Mouse (Mus musculus) layer of hippocampus, adult 9-11 months (tissue): Measurements from ENCODE around the gene Stk26.

Experiments used
- DNase-seq: peaks from one replicate; pipeline ENCODE4 v3.0.0; 2022

The Stk26 gene

GRCm38 (mm10) chrX:50840847-50841560 is at the start of gene Stk26:
TSS of gene Stk26 (plus strand) at chrX:50841047.
- peak; percentile 24 for DNase-seq

- no peak for DNase-seq
Measured at GRCm38 (mm10) chrX:50793005-50793680, 47.7 kb upstream of the Stk26 start.

GRCm38 (mm10) chrX:50797798-50798197 is 43.0 kb upstream of the Stk26 start:
- no peak for DNase-seq

GRCm38 (mm10) chrX:50798571-50798970 is 42.3 kb upstream of the Stk26 start:
- no peak for DNase-seq

GRCm38 (mm10) chrX:50799656-50800188 is 41.1 kb upstream of the Stk26 start:
- no peak for DNase-seq

- DNase-seq: no peak
Measured at GRCm38 (mm10) chrX:50805654-50806053, 35.2 kb upstream of the Stk26 start.

GRCm38 (mm10) chrX:50823856-50824255 is 17.0 kb upstream of the Stk26 start:
- DNase-seq: no peak

- DNase-seq: no peak
Measured at GRCm38 (mm10) chrX:50835592-50835991, 5.3 kb upstream of the Stk26 start.

- no peak for DNase-seq
Measured at GRCm38 (mm10) chrX:50836029-50836691, 4.7 kb upstream of the Stk26 start.

- peak; percentile 2 for DNase-seq
Measured at GRCm38 (mm10) chrX:50841587-50841986, 740 bp downstream of the Stk26 start.

GRCm38 (mm10) chrX:50842046-50842445 is 1.2 kb downstream of the Stk26 start:
- no peak for DNase-seq

- DNase-seq: no peak
Measured at GRCm38 (mm10) chrX:50850428-50851184, 9.8 kb downstream of the Stk26 start.

- no peak for DNase-seq
Measured at GRCm38 (mm10) chrX:50863771-50864170, 22.9 kb downstream of the Stk26 start.

- DNase-seq: no peak
Measured at GRCm38 (mm10) chrX:50864734-50865133, 23.9 kb downstream of the Stk26 start.

GRCm38 (mm10) chrX:50874246-50875002 is 33.6 kb downstream of the Stk26 start:
- no peak for DNase-seq

GRCm38 (mm10) chrX:50887999-50888398 is 47.2 kb downstream of the Stk26 start:
- no peak for DNase-seq

GRCm38 (mm10) chrX:50903497-50903896 is 62.6 kb downstream of the Stk26 start:
- DNase-seq: no peak

GRCm38 (mm10) chrX:50909915-50910314 is 69.1 kb downstream of the Stk26 start:
- DNase-seq: no peak

GRCm38 (mm10) chrX:50917389-50917788 is 76.5 kb downstream of the Stk26 start:
- no peak for DNase-seq

GRCm38 (mm10) chrX:50918754-50919153 is 77.9 kb downstream of the Stk26 start:
- DNase-seq: no peak

- DNase-seq: no peak
Measured at GRCm38 (mm10) chrX:50924629-50925364, 84.0 kb downstream of the Stk26 start.
